Mouse (Mus musculus) lung, embryonic 14.5 days (tissue): ENCODE results near the gene 6430548M08Rik. TPM values are rescaled to one million over a fixed set of nuclear protein-coding genes. Genes with fewer than 3 reads are reported as not detected.
A peak's percentile ranks its signal among the peaks of the same experiment; 100 is the strongest.

Experiments used
- ATAC-seq: fragments of 200-750 bp; cut with Nextera tagmentation; 2 replicates; pipeline ENCODE4 v1.8.0; 2017; ENCODE audit warnings: mild to moderate bottlenecking, moderate TSS enrichment, moderate library complexity; ENCODE audit not compliant: insufficient read depth
- DNase-seq: peaks from one replicate; pipeline ENCODE4 v3.0.0-alpha.2; 2015
- H3K27ac ChIP-seq: fragments of 300-500 bp; sonication (generic); 2 replicates; pipeline ENCODE4 v1.5.1; 2014; ENCODE audit warnings: low read depth, mild to moderate bottlenecking, moderate library complexity
- H3K27me3 ChIP-seq: fragments of 300-500 bp; sonication (generic); 2 replicates; pipeline ENCODE4 v1.6.1; 2014; ENCODE audit warnings: low read length, control low read depth; ENCODE audit not compliant: insufficient read depth
- H3K36me3 ChIP-seq: fragments of 300-500 bp; sonication (generic); 2 replicates; pipeline ENCODE4 v1.6.1; 2014; ENCODE audit warnings: control low read depth; ENCODE audit not compliant: insufficient read depth
- H3K4me1 ChIP-seq: fragments of 300-500 bp; sonication (generic); 2 replicates; pipeline ENCODE4 v1.6.1; 2014; ENCODE audit warnings: antibody characterized with exemption, control low read depth; ENCODE audit not compliant: insufficient read depth
- H3K4me2 ChIP-seq: fragments of 300-500 bp; sonication (generic); 2 replicates; pipeline ENCODE4 v1.6.1; 2014; ENCODE audit warnings: mild to moderate bottlenecking
- H3K4me3 ChIP-seq: fragments of 300-500 bp; sonication (generic); 2 replicates; pipeline ENCODE4 v1.5.1; 2014; ENCODE audit warnings: low read depth, low read length
- H3K9ac ChIP-seq: fragments of 300-500 bp; sonication (generic); 2 replicates; pipeline ENCODE4 v1.6.1; 2014
- H3K9me3 ChIP-seq: fragments of 300-500 bp; sonication (generic); 2 replicates; pipeline ENCODE4 v1.6.1; 2016; ENCODE audit warnings: low read depth, low read length, control low read depth
- CTCF ChIP-seq: IDR thresholded peaks from 2 replicates; pipeline ENCODE4 v1.5.1; 2016; ENCODE audit warnings: antibody characterized with exemption, low read depth
- WGBS: fragments of 180-500 bp; shearing (Covaris S2); extraction: QIAGEN DNeasy Blood & Tissue Kit; methylation state at CpG from one replicate; pipeline ENCODE4 v1.1.7; 2014; 5-methylcytosine and 5-hydroxymethylcytosine counted together
- polyA plus RNA-seq: library from polyadenylated mRNA; unstranded; fragments of >200 nt; fragmentation: Nextera tagmentation; extraction: Ambion mirVana; gene quantifications from 2 replicates; pipeline ENCODE4 v1.2.1, GENCODE M21; 2014

The 6430548M08Rik gene
- polyA plus RNA-seq, 1 experiment from 2014 or later = 7.1 TPM

GRCm38 (mm10) chr8:120204736-120205360, 90.9 kb downstream of the 6430548M08Rik start:
- ATAC-seq = no peak
- WGBS = 46% methylated on average over 7 of the region's 7 CpGs
- no peak overlapping the region for H3K9ac ChIP-seq

GRCm38 (mm10) chr8:120205916-120206315, 92.0 kb downstream of the 6430548M08Rik start:
- Histone ChIP-seq H3K27me3 (no peaks in the 10 kb centered on the region), H3K36me3 (no peaks in the 10 kb centered on the region), H3K27ac (no peak overlapping the region; the same call in 1 of the 2 replicates), H3K9ac (no peak overlapping the region), H3K4me1 (peaks cover 18% of the 10 kb centered on the region; the same call in 1 of the 2 replicates), H3K4me3 (no peak overlapping the region), H3K4me2 (no peak overlapping the region), H3K9me3 (no peaks in the 10 kb centered on the region)
- 73% methylated on average over 9 of the region's 9 CpGs for WGBS
- DNase-seq = no peak
- no peak for TF ChIP-seq CTCF
- ATAC-seq = no peak

More at GRCm38 (mm10) chr8:120204736-120205360, 90.9 kb downstream of the 6430548M08Rik start:
- no peak overlapping the region for H3K4me3 ChIP-seq
- peaks cover 18% of the 10 kb centered on the region; the same call in 1 of the 2 replicates for H3K4me1 ChIP-seq
- peaks cover 5% of the 10 kb centered on the region; the same call in 1 of the 2 replicates for H3K9me3 ChIP-seq
- H3K27me3 ChIP-seq = no peaks in the 10 kb centered on the region
- peak; percentile 81 for DNase-seq
- peak overlapping the region; percentile 47; the same call in 1 of the 2 replicates for H3K27ac ChIP-seq
- TF ChIP-seq CTCF = no peak
- no peaks in the 10 kb centered on the region for H3K36me3 ChIP-seq
- no peak overlapping the region for H3K4me2 ChIP-seq

- DNase-seq (no peak), ATAC-seq (no peak)
- H3K4me3 ChIP-seq = no peak overlapping the region
- TF ChIP-seq CTCF = 0 out of 2 replicates have a peak, but pooled peaks have one; percentile 32
- no peaks in the 10 kb centered on the region for H3K9me3 ChIP-seq
- no peaks in the 10 kb centered on the region for H3K36me3 ChIP-seq
- 84% methylated on average over 8 of the region's 8 CpGs for WGBS
- no peaks in the 10 kb centered on the region for H3K27me3 ChIP-seq
- H3K9ac ChIP-seq = no peak overlapping the region
- H3K4me1 ChIP-seq = peaks cover 22% of the 10 kb centered on the region; the same call in 1 of the 2 replicates
- H3K27ac ChIP-seq = no peak overlapping the region
- H3K4me2 ChIP-seq = no peak overlapping the region
These were observed 93.4 kb downstream of the 6430548M08Rik start for GRCm38 (mm10) chr8:120207364-120207763.

- Histone ChIP-seq H3K4me1 (peaks cover 21% of the 10 kb centered on the region; the same call in 1 of the 2 replicates), H3K4me3 (no peak overlapping the region), H3K9ac (no peak overlapping the region), H3K9me3 (no peaks in the 10 kb centered on the region), H3K27ac (no peak overlapping the region), H3K36me3 (no peaks in the 10 kb centered on the region), H3K4me2 (no peak overlapping the region), H3K27me3 (no peaks in the 10 kb centered on the region)
- DNase-seq = no peak
- ATAC-seq = no peak
- TF ChIP-seq CTCF = no peak
- 31% methylated on average over 11 of the region's 11 CpGs for WGBS
These were observed 94.2 kb downstream of the 6430548M08Rik start for GRCm38 (mm10) chr8:120208113-120208512.

- peak; percentile 61 for DNase-seq
- Histone ChIP-seq H3K4me1 (peaks cover 12% of the 10 kb centered on the region), H3K4me3 (no peak overlapping the region), H3K27me3 (no peaks in the 10 kb centered on the region), H3K9me3 (no peaks in the 10 kb centered on the region), H3K36me3 (no peaks in the 10 kb centered on the region), H3K4me2 (no peak overlapping the region), H3K9ac (no peak overlapping the region), H3K27ac (no peak overlapping the region)
- peak; percentile 55 for TF ChIP-seq CTCF
- ATAC-seq = peak; percentile 19; the same call in 1 of the 2 replicates
- 4% methylated on average over 4 of the region's 4 CpGs for WGBS
These were observed 97.4 kb downstream of the 6430548M08Rik start for GRCm38 (mm10) chr8:120211345-120211744.

GRCm38 (mm10) chr8:120212596-120212995, 98.6 kb downstream of the 6430548M08Rik start:
- Histone ChIP-seq H3K27me3 (no peaks in the 10 kb centered on the region), H3K4me2 (no peak overlapping the region), H3K27ac (no peak overlapping the region), H3K9ac (no peak overlapping the region), H3K4me3 (no peak overlapping the region), H3K4me1 (peaks cover 21% of the 10 kb centered on the region), H3K9me3 (no peaks in the 10 kb centered on the region), H3K36me3 (no peaks in the 10 kb centered on the region)
- no peak for TF ChIP-seq CTCF
- no peak for ATAC-seq
- 85% methylated on average over 7 of the region's 7 CpGs for WGBS
- DNase-seq = no peak

GRCm38 (mm10) chr8:120213229-120213628, 99.3 kb downstream of the 6430548M08Rik start:
- DNase-seq (no peak), ATAC-seq (no peak)
- H3K9ac ChIP-seq = no peak overlapping the region
- no peak overlapping the region for H3K4me3 ChIP-seq
- no peak overlapping the region for H3K4me2 ChIP-seq
- H3K9me3 ChIP-seq = no peaks in the 10 kb centered on the region
- no peak for TF ChIP-seq CTCF
- WGBS = 90% methylated on average over 3 of the region's 3 CpGs
- peaks cover 25% of the 10 kb centered on the region for H3K4me1 ChIP-seq
- no peak overlapping the region for H3K27ac ChIP-seq
- no peaks in the 10 kb centered on the region for H3K36me3 ChIP-seq
- no peaks in the 10 kb centered on the region for H3K27me3 ChIP-seq
